Mouse (Mus musculus): Measurements from ENCODE around the gene Wdr81. TPM values are rescaled to one million over a fixed set of nuclear protein-coding genes. Genes with fewer than 3 reads are reported as not detected.

Gene Wdr81
- 3.1 and 4.1 TPM in 2 replicates for polyA plus RNA-seq (2014; fragmentation: Nextera tagmentation; extraction: Ambion mirVana)

GRCm38 (mm10) chr11:75453991-75454930 lies at the start of gene Wdr81:
TSS of gene Wdr81 (minus strand) at chr11:75454717.
- Histone ChIP-seq H3K9ac (ENCODE audit: low read depth, low read length) (peak within 1 kb of the TSS; percentile 59), H3K4me2 (replicated peaks; ENCODE audit: low read depth, low read length) (peak within 1 kb of the TSS; percentile 97), H3K27ac (ENCODE audit: low read depth, low read length) (peak within 1 kb of the TSS; percentile 14; the same call in 1 of the 2 replicates), H3K4me3 (ENCODE audit: low read depth, low read length) (peak within 1 kb of the TSS; percentile 50), H3K27me3 (ENCODE audit: control insufficient read depth, insufficient read depth, low read length) (no peaks in the 10 kb centered on the region), H3K4me1 (replicated peaks; ENCODE audit: control insufficient read depth, insufficient read depth, low read length) (peaks cover 4% of the 10 kb centered on the region; the same call in 1 of the 2 replicates), H3K36me3 (ENCODE audit: control insufficient read depth, insufficient read depth, low read length) (no peaks in the 10 kb centered on the region), H3K9me3 (ENCODE audit: control insufficient read depth, low read length) (no peaks in the 10 kb centered on the region)
- ATAC-seq (ENCODE audit: low FRiP score): peak; percentile 93
- DNase-seq (ENCODE audit: low spot score): peak; percentile 89
- WGBS: 3% methylated on average over 56 of the region's 56 CpGs

- ATAC-seq (ENCODE audit: low FRiP score): no peak
- Histone ChIP-seq H3K4me1 (replicated peaks; ENCODE audit: control insufficient read depth, insufficient read depth, low read length) (no peaks in the 10 kb centered on the region), H3K36me3 (ENCODE audit: control insufficient read depth, insufficient read depth, low read length) (peaks cover 44% of the 10 kb centered on the region), H3K27ac (ENCODE audit: low read depth, low read length) (no peak overlapping the region), H3K4me2 (replicated peaks; ENCODE audit: low read depth, low read length) (no peak overlapping the region), H3K9ac (ENCODE audit: low read depth, low read length) (no peak overlapping the region), H3K9me3 (ENCODE audit: control insufficient read depth, low read length) (no peaks in the 10 kb centered on the region), H3K27me3 (ENCODE audit: control insufficient read depth, insufficient read depth, low read length) (no peaks in the 10 kb centered on the region), H3K4me3 (ENCODE audit: low read depth, low read length) (no peak overlapping the region)
- DNase-seq (ENCODE audit: low spot score): no peak
- 76% methylated on average over 1 of the region's 1 CpGs for WGBS
Measured at GRCm38 (mm10) chr11:75498126-75498525, 43.6 kb upstream of the Wdr81 start.

GRCm38 (mm10) chr11:75494296-75495049 lies 40.0 kb upstream of the Wdr81 start:
- DNase-seq (ENCODE audit: low spot score) (no peak), ATAC-seq (ENCODE audit: low FRiP score) (no peak)
- no peaks in the 10 kb centered on the region for H3K4me1 ChIP-seq (replicated peaks; ENCODE audit: control insufficient read depth, insufficient read depth, low read length)
- H3K9me3 ChIP-seq (ENCODE audit: control insufficient read depth, low read length): no peaks in the 10 kb centered on the region
- no peak overlapping the region for H3K4me2 ChIP-seq (replicated peaks; ENCODE audit: low read depth, low read length)
- no peaks in the 10 kb centered on the region for H3K27me3 ChIP-seq (ENCODE audit: control insufficient read depth, insufficient read depth, low read length)
- 96% methylated on average over 10 of the region's 10 CpGs for WGBS
- H3K4me3 ChIP-seq (ENCODE audit: low read depth, low read length): no peak overlapping the region
- H3K27ac ChIP-seq (ENCODE audit: low read depth, low read length): no peak overlapping the region
- H3K36me3 ChIP-seq (ENCODE audit: control insufficient read depth, insufficient read depth, low read length): peaks cover 41% of the 10 kb centered on the region
- H3K9ac ChIP-seq (ENCODE audit: low read depth, low read length): no peak overlapping the region

GRCm38 (mm10) chr11:75487496-75487895 lies 33.0 kb upstream of the Wdr81 start:
- Histone ChIP-seq H3K4me1 (replicated peaks; ENCODE audit: control insufficient read depth, insufficient read depth, low read length) (peaks cover 6% of the 10 kb centered on the region), H3K9me3 (ENCODE audit: control insufficient read depth, low read length) (no peaks in the 10 kb centered on the region), H3K4me2 (replicated peaks; ENCODE audit: low read depth, low read length) (peak overlapping the region; percentile 92), H3K36me3 (ENCODE audit: control insufficient read depth, insufficient read depth, low read length) (peaks cover 22% of the 10 kb centered on the region), H3K27me3 (ENCODE audit: control insufficient read depth, insufficient read depth, low read length) (no peaks in the 10 kb centered on the region), H3K9ac (ENCODE audit: low read depth, low read length) (peak overlapping the region; percentile 91), H3K27ac (ENCODE audit: low read depth, low read length) (no peak overlapping the region), H3K4me3 (ENCODE audit: low read depth, low read length) (peak overlapping the region; percentile 94)
- ATAC-seq (ENCODE audit: low FRiP score): no peak
- no peak for DNase-seq (ENCODE audit: low spot score)
- WGBS: 50% methylated on average over 6 of the region's 6 CpGs

- under 1% methylated on average over 52 of the region's 52 CpGs for WGBS
- H3K27me3 ChIP-seq (ENCODE audit: control insufficient read depth, insufficient read depth, low read length): no peaks in the 10 kb centered on the region
- peak within 1 kb of the TSS; percentile 94 for H3K4me3 ChIP-seq (ENCODE audit: low read depth, low read length)
Measured at GRCm38 (mm10) chr11:75486601-75487285, 32.2 kb upstream of the Wdr81 start, which contains the start of gene Prpf8. TSS of gene Prpf8 (plus strand) at chr11:75486816.

GRCm38 (mm10) chr11:75486192-75486591 lies 31.7 kb upstream of the Wdr81 start:
- peaks cover 9% of the 10 kb centered on the region for H3K36me3 ChIP-seq (ENCODE audit: control insufficient read depth, insufficient read depth, low read length)
- no peaks in the 10 kb centered on the region for H3K9me3 ChIP-seq (ENCODE audit: control insufficient read depth, low read length)
- H3K4me2 ChIP-seq (replicated peaks; ENCODE audit: low read depth, low read length): no peak overlapping the region
- peaks cover 6% of the 10 kb centered on the region for H3K4me1 ChIP-seq (replicated peaks; ENCODE audit: control insufficient read depth, insufficient read depth, low read length)
- no peak for DNase-seq (ENCODE audit: low spot score)
- H3K4me3 ChIP-seq (ENCODE audit: low read depth, low read length): peak overlapping the region; percentile 94; the same call in 1 of the 2 replicates
- H3K27ac ChIP-seq (ENCODE audit: low read depth, low read length): no peak overlapping the region
- no peak overlapping the region for H3K9ac ChIP-seq (ENCODE audit: low read depth, low read length)
- no peaks in the 10 kb centered on the region for H3K27me3 ChIP-seq (ENCODE audit: control insufficient read depth, insufficient read depth, low read length)
- peak; percentile 30 for ATAC-seq (ENCODE audit: low FRiP score)
- 19% methylated on average over 3 of the region's 3 CpGs for WGBS

More at GRCm38 (mm10) chr11:75486601-75487285, 32.2 kb upstream of the Wdr81 start, which contains the start of gene Prpf8:
- peaks cover 14% of the 10 kb centered on the region for H3K36me3 ChIP-seq (ENCODE audit: control insufficient read depth, insufficient read depth, low read length)
- peak; percentile 98 for DNase-seq (ENCODE audit: low spot score)
- H3K4me1 ChIP-seq (replicated peaks; ENCODE audit: control insufficient read depth, insufficient read depth, low read length): peaks cover 6% of the 10 kb centered on the region
- H3K9ac ChIP-seq (ENCODE audit: low read depth, low read length): peak within 1 kb of the TSS; percentile 91
- H3K9me3 ChIP-seq (ENCODE audit: control insufficient read depth, low read length): no peaks in the 10 kb centered on the region
- H3K4me2 ChIP-seq (replicated peaks; ENCODE audit: low read depth, low read length): peak within 1 kb of the TSS; percentile 92
- H3K27ac ChIP-seq (ENCODE audit: low read depth, low read length): peak within 1 kb of the TSS; percentile 56; the same call in 1 of the 2 replicates
- peak; percentile 100 for ATAC-seq (ENCODE audit: low FRiP score)

- Histone ChIP-seq H3K27ac (ENCODE audit: low read depth, low read length) (no peak overlapping the region), H3K4me1 (replicated peaks; ENCODE audit: control insufficient read depth, insufficient read depth, low read length) (no peaks in the 10 kb centered on the region), H3K4me3 (ENCODE audit: low read depth, low read length) (no peak overlapping the region), H3K9me3 (ENCODE audit: control insufficient read depth, low read length) (no peaks in the 10 kb centered on the region), H3K27me3 (ENCODE audit: control insufficient read depth, insufficient read depth, low read length) (no peaks in the 10 kb centered on the region), H3K36me3 (ENCODE audit: control insufficient read depth, insufficient read depth, low read length) (no peaks in the 10 kb centered on the region), H3K4me2 (replicated peaks; ENCODE audit: low read depth, low read length) (no peak overlapping the region), H3K9ac (ENCODE audit: low read depth, low read length) (no peak overlapping the region)
- ATAC-seq (ENCODE audit: low FRiP score): no peak
- WGBS: 68% methylated on average over 7 of the region's 7 CpGs
- DNase-seq (ENCODE audit: low spot score): no peak
Measured at GRCm38 (mm10) chr11:75473376-75473775, 18.9 kb upstream of the Wdr81 start.

GRCm38 (mm10) chr11:75472469-75473081 lies 18.1 kb upstream of the Wdr81 start:
- DNase-seq (ENCODE audit: low spot score) (no peak), ATAC-seq (ENCODE audit: low FRiP score) (no peak)
- Histone ChIP-seq H3K9ac (ENCODE audit: low read depth, low read length) (no peak overlapping the region), H3K4me2 (replicated peaks; ENCODE audit: low read depth, low read length) (no peak overlapping the region), H3K27me3 (ENCODE audit: control insufficient read depth, insufficient read depth, low read length) (no peaks in the 10 kb centered on the region), H3K9me3 (ENCODE audit: control insufficient read depth, low read length) (no peaks in the 10 kb centered on the region), H3K4me1 (replicated peaks; ENCODE audit: control insufficient read depth, insufficient read depth, low read length) (no peaks in the 10 kb centered on the region), H3K36me3 (ENCODE audit: control insufficient read depth, insufficient read depth, low read length) (no peaks in the 10 kb centered on the region), H3K4me3 (ENCODE audit: low read depth, low read length) (no peak overlapping the region), H3K27ac (ENCODE audit: low read depth, low read length) (no peak overlapping the region)
- WGBS: 89% methylated on average over 11 of the region's 11 CpGs
